Mouse (Mus musculus) ES-Bruce4 (cell line): ENCODE measurements around the gene Tgif2. TPM values are rescaled to one million over a fixed set of nuclear protein-coding genes. Genes with fewer than 3 reads are reported as not detected.

Source experiments
- H3K27ac ChIP-seq: 2 replicates; pipeline ENCODE4 v1.5.1; 2012; ENCODE audit warnings: low read length, inconsistent platforms; ENCODE audit not compliant: insufficient read depth
- H3K27me3 ChIP-seq: 2 replicates; pipeline ENCODE4 v1.6.1; 2012; ENCODE audit warnings: mild to moderate bottlenecking, low read length, inconsistent platforms; ENCODE audit not compliant: control insufficient read depth, poor library complexity, insufficient read depth, severe bottlenecking
- H3K36me3 ChIP-seq: 2 replicates; pipeline ENCODE4 v1.6.1; 2012; ENCODE audit warnings: inconsistent platforms, mild to moderate bottlenecking, low read length, moderate library complexity; ENCODE audit not compliant: control insufficient read depth, poor library complexity, insufficient read depth, severe bottlenecking
- H3K4me1 ChIP-seq: one replicate; pipeline ENCODE4 v1.8.1; 2011; ENCODE audit warnings: low read length; ENCODE audit not compliant: control insufficient read depth, insufficient read depth
- H3K4me3 ChIP-seq: 2 replicates; pipeline ENCODE4 v1.5.1; 2011; ENCODE audit warnings: low read depth, mild to moderate bottlenecking, low read length
- H3K9ac ChIP-seq: 2 replicates; pipeline ENCODE4 v1.6.1; 2012; ENCODE audit warnings: low read depth, mild to moderate bottlenecking, inconsistent platforms; ENCODE audit not compliant: poor library complexity, severe bottlenecking
- H3K9me3 ChIP-seq: replicated peaks from 2 replicates; pipeline ENCODE4 v1.6.1; 2012; ENCODE audit warnings: mild to moderate bottlenecking, low read length, inconsistent platforms; ENCODE audit not compliant: control insufficient read depth, poor library complexity, insufficient read depth, severe bottlenecking
- CTCF ChIP-seq: IDR thresholded peaks from one replicate; pipeline ENCODE4 v1.8.1; 2011; ENCODE audit warnings: low read depth, low read length
- EP300 ChIP-seq: IDR thresholded peaks from 2 replicates; pipeline ENCODE4 v1.6.1; 2011; ENCODE audit warnings: low read depth, low read length; ENCODE audit not compliant: insufficient read depth
- POLR2A ChIP-seq: IDR thresholded peaks from one replicate; pipeline ENCODE4 v1.8.1; 2011; ENCODE audit warnings: low read length; ENCODE audit not compliant: insufficient read depth
- polyA plus RNA-seq: library from polyadenylated mRNA; stranded (reverse); fragments of >200 nt; gene quantifications from 2 replicates; pipeline ENCODE4 v1.2.4, GENCODE M21; 2011; ENCODE audit warnings: low read depth; ENCODE audit not compliant: missing spikeins, insufficient read depth, insufficient read length

Tgif2 gene
- polyA plus RNA-seq, 1 experiment = 32.9 TPM

DNA sequence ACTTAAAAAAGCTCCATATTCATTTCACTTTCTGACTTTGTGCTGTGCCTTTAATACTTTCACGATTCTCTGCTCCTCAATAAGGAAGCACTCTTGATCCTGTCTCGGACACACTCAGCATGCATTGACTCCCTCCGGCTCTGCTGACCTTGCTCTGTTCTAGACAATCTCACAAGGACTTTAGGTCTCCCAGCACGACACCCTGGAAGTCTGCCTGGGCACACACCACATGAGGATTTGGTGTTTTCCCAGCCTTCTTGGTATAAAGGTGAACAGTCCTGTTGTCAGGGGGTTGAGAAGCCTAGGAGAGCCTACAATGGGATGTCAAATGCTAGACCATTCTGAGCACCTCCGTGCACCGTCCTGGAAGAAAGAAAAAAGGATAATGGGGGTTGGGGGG, 53.0 kb downstream of the Tgif2 start:
- no peak overlapping the region for H3K4me3 ChIP-seq
- H3K9me3 ChIP-seq = no peaks in the 10 kb centered on the region
- TF ChIP-seq POLR2A (no peak), EP300 (no peak), CTCF (no peak)

DNA sequence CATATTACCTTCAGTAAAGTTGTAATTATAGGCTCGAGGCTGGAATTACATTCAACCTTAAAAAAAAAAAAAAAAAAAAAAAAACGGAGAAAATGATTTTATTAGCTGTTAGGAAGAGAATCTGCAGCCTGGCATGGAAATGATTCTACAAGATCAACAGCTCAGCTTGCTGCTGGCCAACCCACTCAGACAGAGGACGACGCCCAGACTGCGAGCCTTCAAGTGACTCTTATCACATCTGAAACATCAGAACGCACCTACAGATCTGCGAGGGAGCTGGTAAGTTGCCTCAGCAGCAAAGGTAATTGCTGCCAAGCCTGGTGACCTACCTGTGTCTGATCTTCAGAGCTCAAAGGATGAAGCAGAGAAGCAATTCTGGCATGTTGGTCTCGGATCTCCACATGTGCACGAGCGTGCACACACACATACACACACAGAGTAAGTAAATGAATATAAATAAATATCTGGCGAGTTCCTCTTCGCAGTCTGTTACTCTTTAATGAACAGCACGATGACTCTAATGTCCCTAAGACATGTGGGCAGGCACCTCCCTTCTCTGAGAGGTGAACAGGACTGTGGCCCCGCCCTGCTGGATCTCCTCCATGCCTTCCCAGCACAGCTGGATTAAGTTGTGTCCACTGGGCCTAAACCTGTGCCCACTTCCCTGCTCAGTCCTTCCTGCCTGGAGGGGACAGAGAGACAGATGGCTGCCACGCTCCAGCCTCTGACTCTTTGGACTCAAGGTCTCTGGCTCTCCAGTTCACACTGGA, 54.9 kb downstream of the Tgif2 start:
- H3K27me3 ChIP-seq = no peaks in the 10 kb centered on the region
- H3K4me3 ChIP-seq = no peak overlapping the region
- no peaks in the 10 kb centered on the region for H3K36me3 ChIP-seq
- TF ChIP-seq POLR2A (no peak), EP300 (no peak), CTCF (no peak)
- no peaks in the 10 kb centered on the region for H3K9me3 ChIP-seq
- H3K9ac ChIP-seq = no peak overlapping the region
- H3K4me1 ChIP-seq = no peaks in the 10 kb centered on the region
- no peak overlapping the region for H3K27ac ChIP-seq

More for the DNA sequence above, 53.0 kb downstream of the Tgif2 start:
- H3K36me3 ChIP-seq = no peaks in the 10 kb centered on the region
- H3K9ac ChIP-seq = no peak overlapping the region
- no peaks in the 10 kb centered on the region for H3K4me1 ChIP-seq
- H3K27me3 ChIP-seq = no peaks in the 10 kb centered on the region
- H3K27ac ChIP-seq = no peak overlapping the region

- Histone ChIP-seq H3K9me3 (no peaks in the 10 kb centered on the region), H3K27ac (no peak overlapping the region), H3K4me1 (no peaks in the 10 kb centered on the region), H3K27me3 (no peaks in the 10 kb centered on the region), H3K4me3 (no peak overlapping the region), H3K9ac (no peak overlapping the region), H3K36me3 (no peaks in the 10 kb centered on the region)
- TF ChIP-seq CTCF (no peak), POLR2A (no peak), EP300 (no peak)
These were observed 56.6 kb downstream of the Tgif2 start for GRCm38 (mm10) chr2:156896384-156896914.

GRCm38 (mm10) chr2:156897034-156897433, 57.2 kb downstream of the Tgif2 start:
- no peaks in the 10 kb centered on the region for H3K9me3 ChIP-seq
- H3K27ac ChIP-seq = no peak overlapping the region
- H3K9ac ChIP-seq = no peak overlapping the region
- no peaks in the 10 kb centered on the region for H3K27me3 ChIP-seq
- TF ChIP-seq EP300 = no peak
- no peak for TF ChIP-seq CTCF
- no peaks in the 10 kb centered on the region for H3K4me1 ChIP-seq
- H3K36me3 ChIP-seq = no peaks in the 10 kb centered on the region
- H3K4me3 ChIP-seq = no peak overlapping the region

- TF ChIP-seq CTCF (no peak), EP300 (no peak), POLR2A (no peak)
- H3K27ac ChIP-seq = no peak overlapping the region
- no peaks in the 10 kb centered on the region for H3K27me3 ChIP-seq
- no peak overlapping the region for H3K4me3 ChIP-seq
- H3K36me3 ChIP-seq = no peaks in the 10 kb centered on the region
- H3K9ac ChIP-seq = no peak overlapping the region
- no peaks in the 10 kb centered on the region for H3K9me3 ChIP-seq
- H3K4me1 ChIP-seq = no peaks in the 10 kb centered on the region
These were observed 58.6 kb downstream of the Tgif2 start for GRCm38 (mm10) chr2:156898374-156898773.

DNA sequence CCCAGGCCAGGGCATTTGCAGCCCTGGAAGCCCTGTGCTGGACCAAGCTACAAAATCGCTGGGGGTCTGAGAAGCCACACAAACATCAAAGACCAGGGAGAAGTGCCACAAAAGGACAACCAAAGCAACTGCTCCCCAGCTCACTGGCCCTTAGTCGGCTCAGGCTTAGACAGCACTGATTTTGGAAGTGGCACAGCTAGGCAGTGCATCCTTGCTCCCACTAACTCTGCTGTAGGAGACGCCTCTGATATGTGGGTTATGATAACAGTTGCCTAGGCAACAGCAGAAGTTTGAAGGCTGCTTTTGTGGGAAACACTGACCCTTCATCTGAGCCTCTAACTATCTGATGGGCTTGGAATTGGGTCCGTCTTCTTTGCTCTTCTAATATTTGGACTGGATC, 59.4 kb downstream of the Tgif2 start:
- Histone ChIP-seq H3K4me3 (no peak overlapping the region), H3K27me3 (no peaks in the 10 kb centered on the region), H3K4me1 (no peaks in the 10 kb centered on the region), H3K9ac (no peak overlapping the region), H3K36me3 (no peaks in the 10 kb centered on the region), H3K27ac (no peak overlapping the region), H3K9me3 (no peaks in the 10 kb centered on the region)
- no peak for TF ChIP-seq EP300
- no peak for TF ChIP-seq POLR2A
- TF ChIP-seq CTCF = no peak
